Mouse (Mus musculus) megakaryocyte, embryonic 14.5 days (primary cell): ENCODE measurements at regions not wholly inside any gene's neighbourhood (a gene's known extent, or its start where the extent isn't known, plus 50 kb on each side); places are given as distances from the start of the nearest gene placed in this dataset.
"Not testable (repeated sequence)": the region's sequence is repeated elsewhere in the genome, so short reads cannot be mapped to it uniquely, and the experiment has no call there.

Experiments
- H3K27me3 ChIP-seq: replicated peaks from 2 replicates; pipeline ENCODE3; 2012; ENCODE audit warnings: inconsistent platforms
- H3K36me3 ChIP-seq: replicated peaks from 2 replicates; pipeline ENCODE3; 2012; ENCODE audit warnings: low read length, inconsistent platforms, mixed read lengths
- H3K4me1 ChIP-seq: 2 replicates; pipeline ENCODE4 v1.6.1; 2012; ENCODE audit warnings: inconsistent platforms
- H3K4me3 ChIP-seq: replicated peaks from 2 replicates; pipeline ENCODE3; 2012; ENCODE audit warnings: moderate library complexity, mild to moderate bottlenecking, inconsistent platforms
- H3K9me3 ChIP-seq: 2 replicates; pipeline ENCODE4 v1.6.1; 2012; ENCODE audit warnings: inconsistent platforms
- FLI1 ChIP-seq: IDR thresholded peaks from 2 replicates; pipeline ENCODE4 v1.6.1; 2012; ENCODE audit warnings: low read length, inconsistent platforms, mixed read lengths
- GATA1 ChIP-seq: IDR thresholded peaks from 3 replicates; pipeline ENCODE4 v1.6.1; 2012; ENCODE audit warnings: mixed read lengths, low read length, inconsistent platforms, borderline replicate concordance

DNA sequence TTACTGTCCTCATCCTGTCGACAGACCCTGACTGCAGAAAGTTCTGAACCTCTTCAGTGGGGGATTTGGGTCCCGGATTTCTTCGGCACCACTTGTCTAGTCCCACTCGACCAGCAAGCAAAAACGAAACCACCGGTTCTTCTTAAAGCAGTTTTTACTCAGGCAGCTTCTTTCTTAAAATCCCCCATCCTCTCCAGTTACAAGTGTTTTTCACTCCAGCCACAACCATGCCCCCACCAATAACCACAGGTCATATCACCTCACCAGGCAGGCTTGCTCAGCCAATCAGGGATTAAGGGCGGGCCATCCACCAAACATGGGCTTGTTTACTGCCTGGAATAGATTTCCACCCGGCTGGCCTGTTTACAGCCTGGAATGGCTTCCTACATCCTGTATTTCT lies 874.7 kb upstream of the Tmeff2 start:
- H3K4me3 ChIP-seq: peak overlapping the region; percentile 73
- H3K27me3 ChIP-seq, H3K9me3 ChIP-seq, H3K4me1 ChIP-seq, H3K36me3 ChIP-seq: not testable (repeated sequence)

DNA sequence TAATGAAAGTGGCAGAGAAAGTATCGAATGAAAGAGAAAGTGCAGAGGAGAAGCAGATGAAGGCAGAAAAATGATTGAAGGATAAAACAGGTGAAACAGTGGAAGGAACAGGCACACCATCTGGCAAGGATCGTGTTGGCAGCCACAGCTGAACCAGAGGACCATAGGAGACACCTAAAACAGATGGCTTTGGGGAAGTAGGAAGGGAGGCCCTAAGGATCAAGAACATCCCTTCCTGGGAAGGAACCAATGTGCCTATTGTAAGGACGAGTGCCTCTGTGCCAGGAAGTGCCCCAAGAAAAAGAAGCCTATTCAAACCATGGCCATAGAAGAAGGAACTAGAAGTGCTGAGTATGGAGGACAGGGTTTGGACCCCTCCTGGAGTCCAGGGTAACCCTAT lies 865.2 kb upstream of the Tmeff2 start:
- no peaks in the 10 kb centered on the region for H3K36me3 ChIP-seq
- no peaks in the 10 kb centered on the region for H3K27me3 ChIP-seq
- no peak for TF ChIP-seq FLI1
- TF ChIP-seq GATA1: no peak
- H3K4me3 ChIP-seq: no peak overlapping the region
- H3K9me3 ChIP-seq: no peaks in the 10 kb centered on the region
- H3K4me1 ChIP-seq: no peaks in the 10 kb centered on the region

- no peak for TF ChIP-seq FLI1
- no peak for TF ChIP-seq GATA1
- no peaks in the 10 kb centered on the region for H3K36me3 ChIP-seq
- H3K4me3 ChIP-seq: no peak overlapping the region
- no peaks in the 10 kb centered on the region for H3K9me3 ChIP-seq
- H3K4me1 ChIP-seq: no peaks in the 10 kb centered on the region
- no peaks in the 10 kb centered on the region for H3K27me3 ChIP-seq
Observed at GRCm38 (mm10) chr1:50045816-50046215, 854.6 kb upstream of the Tmeff2 start.

GRCm38 (mm10) chr1:50089731-50090130 lies 810.7 kb upstream of the Tmeff2 start:
- H3K27me3 ChIP-seq: no peaks in the 10 kb centered on the region
- H3K4me1 ChIP-seq: no peaks in the 10 kb centered on the region
- no peaks in the 10 kb centered on the region for H3K9me3 ChIP-seq
- no peak overlapping the region for H3K4me3 ChIP-seq
- no peaks in the 10 kb centered on the region for H3K36me3 ChIP-seq
- TF ChIP-seq FLI1 (no peak), GATA1 (no peak)
